Mouse (Mus musculus) megakaryocyte-erythroid progenitor cell, adult 5-6 weeks (primary cell): ENCODE data around the gene Hexim1. TPM values are rescaled to one million over a fixed set of nuclear protein-coding genes. Genes with fewer than 3 reads are reported as not detected.

Experiments
- ATAC-seq: replicated peaks from 2 replicates; pipeline ENCODE4 v1.8.0; 2016; ENCODE audit warnings: mild to moderate bottlenecking, inconsistent platforms; ENCODE audit not compliant: severe bottlenecking, poor library complexity, low FRiP score, low TSS enrichment
- total RNA-seq, 2 experiments: library from RNA; stranded (forward) in 1 of 2; stranded (reverse) in 1 of 2; fragments of 200-1000, 215-1000 nt in 1 of 2; fragments of >200 nt in 1 of 2; fragmentation: Nextera tagmentation in 1 of 2; gene quantifications; 2 replicates each; pipeline ENCODE4 v1.2.3; 2014 to 2017

The Hexim1 gene
- total RNA-seq (2014; fragmentation: Nextera tagmentation) (10.5 and 15.5 TPM in 2 replicates), total RNA-seq (2017) (22.8 and 32.0 TPM in 2 replicates)

DNA sequence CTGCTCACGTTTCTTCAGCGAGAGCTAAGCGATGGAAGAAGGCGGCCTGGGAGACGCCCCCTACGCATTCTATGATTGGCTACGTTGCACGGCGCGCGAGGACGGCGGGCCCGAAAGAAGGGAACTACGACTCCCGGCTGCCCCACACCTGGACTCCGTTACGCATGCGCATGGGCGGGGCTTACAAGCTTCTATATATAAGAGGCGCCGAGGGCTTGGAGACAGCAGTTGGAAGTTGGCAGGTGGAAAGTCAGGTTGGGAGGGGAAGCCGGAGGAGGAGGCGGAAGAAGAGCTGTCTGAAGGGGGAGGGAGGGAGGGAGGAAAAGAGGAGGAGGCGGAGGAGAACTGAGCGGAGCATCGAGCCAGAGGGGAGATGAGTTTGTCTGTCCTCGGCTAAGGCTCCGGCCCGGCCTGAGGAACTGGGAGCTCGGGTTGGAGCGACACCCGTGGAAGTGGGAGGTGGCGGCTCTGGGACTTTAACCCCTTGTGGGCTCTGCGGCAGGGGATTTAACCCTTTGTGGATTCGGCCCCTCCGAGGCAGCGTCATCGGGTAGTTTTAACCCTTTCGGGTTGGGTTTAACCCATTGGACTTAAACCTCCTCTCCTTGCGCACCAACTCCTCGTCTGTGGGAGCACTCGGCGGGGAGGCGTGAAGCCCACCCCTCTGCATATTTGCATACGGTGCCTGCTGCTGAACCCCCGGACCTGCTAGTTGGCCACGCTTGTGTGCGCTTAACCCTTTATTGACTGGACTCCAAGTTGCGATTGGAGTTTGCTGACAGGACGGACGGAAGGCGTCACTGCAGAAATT is at the start of gene Hexim1:
Hexim1 (plus strand) TSS at position 224 of the 811 bp plus-strand sequence.
- ATAC-seq, result peak; percentile 89

DNA sequence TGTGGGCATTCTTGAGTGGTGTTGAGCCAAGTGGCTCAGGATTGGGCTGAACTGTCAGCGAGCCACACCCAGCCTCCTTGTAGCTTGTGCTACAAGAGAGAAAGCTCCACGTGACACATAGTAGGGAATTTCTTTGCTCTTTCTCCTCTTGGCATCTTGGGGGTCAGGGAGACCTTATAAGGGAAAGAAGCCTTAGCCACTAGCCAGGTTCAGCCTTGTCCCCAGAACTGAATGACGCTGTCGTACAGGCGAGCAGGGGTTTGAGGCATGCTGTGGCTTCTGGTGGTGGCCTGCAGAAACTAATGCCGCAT is 49.0 kb upstream of the Hexim1 start:
- ATAC-seq, result no peak

DNA sequence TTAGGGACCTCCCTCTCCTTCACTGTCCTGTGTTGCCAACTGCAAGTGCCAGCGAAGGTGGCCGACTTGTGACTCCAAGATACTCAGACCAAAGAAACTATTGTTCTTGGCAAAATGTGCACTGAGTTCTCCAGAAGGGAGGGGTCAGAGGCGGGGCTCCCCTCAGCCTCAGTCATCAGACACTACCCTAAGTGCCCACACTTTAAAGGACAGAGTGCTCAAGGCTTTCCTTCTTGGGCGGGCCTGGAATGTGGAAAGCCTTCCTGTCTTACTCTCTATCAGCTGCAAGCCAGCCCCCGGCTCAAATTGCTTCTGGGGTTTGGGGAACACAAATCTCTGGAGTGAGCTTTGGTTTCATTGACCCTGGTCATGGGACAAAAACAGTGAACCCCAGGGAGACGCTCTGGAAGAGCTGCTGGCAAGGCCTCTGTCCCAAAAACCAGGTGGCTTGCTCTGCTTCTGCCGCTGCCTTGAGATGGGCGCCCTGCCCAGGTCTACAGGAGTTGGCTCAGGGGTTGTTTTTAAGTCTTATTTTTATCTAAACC is 48.5 kb upstream of the Hexim1 start:
- ATAC-seq, result peak; percentile 34; the same call in 1 of the 2 replicates

DNA sequence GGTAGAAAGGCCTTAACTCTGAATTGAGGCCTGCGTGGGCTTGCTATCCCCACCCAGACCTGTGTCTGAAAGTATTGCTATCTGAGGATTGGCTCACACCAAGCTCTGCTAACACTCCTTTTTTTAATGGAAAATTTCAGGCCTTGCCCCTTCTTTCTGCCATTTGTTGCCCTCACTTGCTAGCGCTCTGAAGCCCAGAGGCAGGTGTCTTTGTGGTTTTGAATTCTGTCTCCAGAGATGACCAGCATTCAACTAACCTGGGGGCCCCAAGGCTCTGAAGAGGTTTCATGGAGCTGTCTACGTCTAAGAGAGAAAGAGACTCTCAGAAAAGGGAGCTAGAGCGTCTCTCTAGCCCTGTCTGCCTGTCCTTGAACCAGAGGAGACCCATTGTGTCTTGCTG is 47.8 kb upstream of the Hexim1 start:
- ATAC-seq, result no peak

DNA sequence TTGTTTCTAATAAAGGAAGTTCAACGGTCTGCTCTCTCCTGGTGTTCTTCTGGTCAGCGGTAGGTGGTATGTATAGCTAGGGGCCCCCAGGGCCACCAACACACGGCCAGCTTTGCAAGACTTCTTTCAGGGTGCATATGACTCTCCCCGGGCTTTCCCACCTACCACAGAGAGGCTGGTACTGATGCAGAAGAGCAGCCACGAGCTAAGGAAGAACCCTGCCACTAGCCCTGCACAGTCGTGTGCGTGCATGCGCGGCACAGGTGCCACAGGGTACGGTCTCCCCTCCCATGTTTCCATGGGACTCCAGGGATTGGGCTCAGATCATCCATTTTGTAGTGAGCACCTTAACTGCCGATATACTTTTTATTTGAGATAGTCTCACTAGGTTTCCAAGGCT is 47.1 kb upstream of the Hexim1 start:
- no peak for ATAC-seq

DNA sequence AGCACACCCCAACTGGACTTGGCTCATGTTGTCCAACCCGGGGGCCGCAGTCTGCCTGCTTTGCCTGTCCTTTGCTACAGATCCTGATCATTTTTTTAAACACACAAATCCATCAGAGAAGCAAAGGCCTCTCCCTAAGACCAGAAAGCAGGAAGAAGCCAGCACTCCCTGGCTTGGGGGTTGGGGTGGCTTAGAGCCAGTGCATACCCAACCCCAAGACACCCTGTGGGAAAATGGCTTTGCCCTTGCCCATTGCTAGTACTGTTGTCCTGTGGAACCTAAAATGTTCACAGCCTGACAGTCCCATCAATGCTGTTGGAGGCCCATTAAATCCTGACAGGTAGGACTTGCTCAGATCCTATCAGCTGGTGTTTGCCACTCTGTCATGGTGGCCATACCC is 46.3 kb upstream of the Hexim1 start:
- no peak for ATAC-seq

DNA sequence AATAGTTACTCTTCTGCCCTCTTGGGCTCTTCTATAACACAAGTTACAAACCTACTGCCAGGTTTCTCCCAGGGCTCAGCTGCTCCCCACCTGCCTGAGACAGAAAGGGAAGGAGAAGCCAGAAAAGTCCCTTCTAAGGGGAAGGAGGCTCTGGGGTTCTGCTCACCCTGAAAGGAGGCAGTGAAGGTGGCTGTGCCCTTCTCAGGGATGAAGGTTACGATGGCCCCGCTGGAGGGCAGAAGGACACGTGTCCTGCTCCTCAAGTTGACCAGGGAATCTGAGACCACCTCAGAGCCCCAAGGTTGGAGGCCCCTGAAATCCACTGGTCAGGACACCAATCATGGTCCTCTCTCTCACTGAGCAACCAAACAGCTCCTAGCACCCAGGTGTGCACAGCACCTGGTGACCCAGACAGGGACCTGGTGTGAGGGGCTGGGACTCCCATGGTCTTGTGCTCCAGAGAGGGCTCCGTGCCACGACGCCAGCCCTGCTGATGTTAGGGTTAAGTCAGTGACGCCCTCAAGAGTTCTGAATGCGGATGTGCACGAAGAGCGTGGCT is 45.6 kb upstream of the Hexim1 start:
- no peak for ATAC-seq

DNA sequence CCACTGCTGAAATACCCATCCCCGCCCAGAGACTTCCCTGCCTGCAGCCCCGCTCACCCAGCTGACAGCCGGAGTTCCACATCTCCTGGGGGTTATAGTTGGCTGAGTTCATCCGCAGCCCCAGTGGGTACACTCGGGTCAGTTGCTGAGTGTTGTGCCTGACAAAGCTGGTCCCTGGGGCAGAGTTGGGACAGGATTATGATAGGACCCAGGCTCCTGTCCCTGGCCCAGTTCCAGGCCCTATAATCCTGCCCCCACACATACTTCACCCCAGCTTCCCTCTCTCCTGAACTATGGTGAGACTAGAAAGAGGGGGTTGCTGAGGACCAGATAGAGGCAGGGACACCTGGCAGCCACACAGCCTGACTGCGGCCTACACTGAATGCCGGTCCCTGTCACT is 42.4 kb upstream of the Hexim1 start:
- no peak for ATAC-seq

DNA sequence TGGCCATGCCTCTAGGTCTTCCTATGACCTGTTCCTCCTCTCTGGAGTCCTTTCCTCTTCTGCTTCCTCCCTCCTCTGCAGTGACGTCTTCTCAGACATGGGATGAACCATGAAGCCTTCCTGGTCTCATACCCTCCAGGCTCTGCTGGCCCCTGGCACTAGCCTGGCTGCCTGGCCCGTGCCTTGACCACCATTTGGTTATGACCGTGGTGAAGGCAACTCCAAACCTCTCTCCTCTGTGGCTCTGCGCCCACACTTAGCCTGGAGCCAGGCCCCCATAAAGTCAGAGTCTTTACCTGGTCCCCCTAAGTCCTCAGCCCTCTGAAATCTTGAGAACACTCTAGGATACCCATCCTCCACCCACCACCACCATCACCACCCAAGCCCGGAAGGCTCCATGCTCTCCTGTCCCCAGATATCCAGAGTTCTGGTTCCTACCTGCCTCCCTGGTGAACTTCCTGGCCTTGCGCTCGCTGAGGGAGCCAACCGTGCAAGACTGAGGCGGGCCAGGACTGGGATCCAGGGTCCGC is 41.8 kb upstream of the Hexim1 start:
- ATAC-seq, result no peak

DNA sequence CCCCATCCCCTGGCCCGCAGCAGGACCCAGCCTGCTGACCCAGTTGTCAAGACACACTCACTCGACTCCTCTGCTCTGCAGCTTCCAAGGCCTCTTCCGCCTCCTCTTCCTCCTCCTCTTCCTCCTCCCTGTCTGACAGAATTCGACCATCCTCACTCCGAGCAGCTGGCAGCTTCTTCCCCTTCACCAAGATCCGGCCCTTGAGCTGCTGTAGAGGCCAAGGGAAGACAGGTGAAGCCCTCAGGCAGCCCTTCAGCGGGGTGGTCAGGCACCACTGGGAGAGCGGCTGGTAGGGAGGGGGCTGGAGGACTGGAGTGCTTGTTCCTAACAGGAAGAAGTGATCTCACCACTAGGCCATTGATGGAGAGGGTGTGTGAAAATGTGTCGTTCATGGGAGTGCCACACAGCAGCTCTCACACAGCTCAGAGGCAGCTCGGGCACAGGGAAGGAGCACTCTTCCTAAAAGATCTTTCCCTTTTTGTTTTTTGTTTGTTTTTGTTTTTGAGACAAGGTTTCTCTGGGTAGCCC is 41.2 kb upstream of the Hexim1 start:
- no peak for ATAC-seq

DNA sequence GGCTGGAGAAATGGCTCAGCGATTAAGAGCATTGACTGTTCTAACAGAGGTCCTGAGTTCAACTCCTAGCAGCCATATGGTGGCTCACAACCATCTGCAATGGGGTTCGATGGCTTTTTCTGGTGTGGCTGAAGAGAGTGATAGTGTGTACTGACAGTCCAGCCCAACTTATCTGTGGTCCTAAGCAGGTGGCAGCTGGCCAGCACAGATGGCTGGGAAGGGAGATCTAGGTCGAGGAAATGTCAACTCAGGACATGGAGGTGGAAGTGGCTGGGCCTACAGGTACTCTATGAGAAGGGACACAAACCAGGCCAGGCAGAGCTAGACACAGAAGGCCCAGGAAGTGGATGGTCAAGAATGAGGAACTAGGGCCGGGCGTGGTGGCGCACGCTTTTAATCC is 40.0 kb upstream of the Hexim1 start:
- ATAC-seq, result peak; percentile 48

DNA sequence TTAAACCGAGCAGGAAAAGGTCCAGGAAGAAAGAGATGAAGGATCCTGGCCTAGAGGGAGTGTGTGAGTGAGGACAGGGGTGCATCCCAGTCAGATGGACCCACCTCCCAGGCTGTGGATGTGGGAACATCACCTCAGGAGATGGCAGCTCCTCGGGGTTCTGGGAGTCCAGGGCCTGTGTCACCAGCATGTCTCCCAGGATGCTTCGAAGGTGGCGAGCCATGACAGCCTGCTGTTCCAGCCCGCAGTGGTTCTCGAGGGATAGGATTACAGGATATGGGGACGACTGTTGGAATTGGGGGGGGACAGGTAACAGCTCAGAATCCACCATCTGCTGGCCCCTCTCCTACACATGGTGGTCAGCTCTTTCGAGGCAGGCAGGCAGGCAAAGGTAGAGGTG is 39.5 kb upstream of the Hexim1 start:
- ATAC-seq, result no peak

DNA sequence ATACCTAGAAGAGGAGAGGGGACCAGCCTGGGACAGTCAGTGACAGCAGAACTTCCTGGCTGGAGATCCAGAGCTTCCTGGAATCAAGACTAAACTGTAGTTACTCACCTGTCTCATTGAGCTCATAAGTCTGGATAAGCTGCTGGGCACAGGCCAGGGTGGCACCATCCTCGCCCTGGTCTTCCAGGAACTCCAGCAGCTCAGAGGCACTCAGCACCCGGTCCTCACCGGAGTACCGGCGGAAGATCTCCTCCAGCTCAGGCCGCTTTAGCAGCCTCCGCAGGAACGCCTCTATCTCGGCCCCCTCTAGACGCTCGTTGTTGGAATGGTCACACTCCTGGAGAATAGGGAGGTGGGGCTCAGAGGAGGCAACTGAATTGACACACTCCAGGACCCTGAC is 37.9 kb upstream of the Hexim1 start:
- no peak for ATAC-seq

DNA sequence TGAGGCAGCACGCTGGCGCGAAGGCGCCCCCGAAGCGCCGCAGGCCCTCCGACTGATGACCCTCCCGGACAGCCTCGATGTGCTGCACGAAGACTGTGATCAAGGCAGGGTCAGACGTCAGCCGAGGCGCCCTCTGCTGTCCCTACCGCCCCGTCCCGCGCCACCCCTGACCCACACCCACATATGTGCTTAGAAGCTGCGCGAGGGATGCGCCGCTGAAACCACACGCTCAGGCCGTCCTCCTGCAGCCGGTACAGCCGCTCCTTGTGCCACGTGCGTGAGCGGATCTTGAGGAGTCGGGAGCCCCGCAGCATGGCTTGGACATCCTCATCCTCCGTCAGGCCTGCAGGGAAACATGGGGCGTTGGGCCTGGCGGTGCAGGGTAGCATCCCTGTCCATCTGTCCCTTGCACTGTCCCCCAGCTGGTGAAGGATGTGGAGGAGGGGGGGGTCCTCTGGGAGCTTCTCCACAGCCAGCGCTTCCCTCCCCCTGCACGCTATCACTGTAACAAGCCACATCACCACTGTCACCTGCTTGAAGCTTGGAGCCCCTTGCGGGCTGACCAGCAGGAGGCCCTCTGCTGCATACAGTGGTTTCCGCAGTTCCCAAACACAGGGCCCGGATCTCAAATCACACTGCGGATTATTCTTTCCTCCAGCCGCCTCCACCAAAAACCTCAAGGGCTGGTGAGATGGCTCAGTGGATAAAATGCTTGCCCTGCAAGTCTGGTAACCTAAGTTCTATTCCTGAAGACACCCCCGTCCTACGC is 35.5 kb upstream of the Hexim1 start:
- ATAC-seq, result peak; percentile 27; the same call in 1 of the 2 replicates

DNA sequence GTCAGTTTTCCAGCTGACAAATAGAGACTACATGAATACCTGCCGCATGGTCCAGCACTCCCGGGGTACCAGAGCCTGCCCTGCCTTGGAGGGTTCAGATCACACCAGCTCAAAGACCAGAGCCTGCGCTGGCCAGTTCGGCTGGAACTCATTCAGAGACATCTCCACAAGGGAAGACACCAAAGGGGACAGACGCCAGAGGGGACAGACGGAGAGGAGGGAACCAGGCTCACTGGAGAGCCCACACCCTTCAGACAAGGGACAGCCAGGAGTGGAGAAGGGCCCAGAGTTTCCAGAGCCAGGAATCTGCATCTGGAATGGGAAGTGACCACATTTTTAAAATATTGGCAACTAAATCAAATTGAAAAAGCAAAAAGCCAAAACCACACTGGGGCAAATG is 34.4 kb upstream of the Hexim1 start:
- ATAC-seq, result no peak

DNA sequence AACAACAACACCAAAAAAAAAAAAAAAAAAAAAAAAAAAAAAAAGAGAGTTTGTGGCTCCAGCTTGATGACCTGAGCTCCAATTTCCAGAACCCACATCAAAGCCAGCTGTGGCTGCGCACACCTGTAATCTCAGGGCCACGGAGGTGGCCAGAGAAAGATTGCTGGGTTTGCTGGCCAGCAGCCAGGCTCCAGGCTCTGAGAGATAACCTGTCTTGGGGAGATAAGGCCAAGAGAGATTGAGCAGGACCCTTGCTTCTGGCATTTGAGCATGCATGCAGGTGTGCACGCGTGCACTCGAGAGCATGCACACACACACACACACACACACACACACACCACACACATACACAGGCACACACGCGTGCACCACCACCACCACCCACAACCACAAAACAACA is 22.7 kb upstream of the Hexim1 start:
- ATAC-seq, result peak; percentile 29

DNA sequence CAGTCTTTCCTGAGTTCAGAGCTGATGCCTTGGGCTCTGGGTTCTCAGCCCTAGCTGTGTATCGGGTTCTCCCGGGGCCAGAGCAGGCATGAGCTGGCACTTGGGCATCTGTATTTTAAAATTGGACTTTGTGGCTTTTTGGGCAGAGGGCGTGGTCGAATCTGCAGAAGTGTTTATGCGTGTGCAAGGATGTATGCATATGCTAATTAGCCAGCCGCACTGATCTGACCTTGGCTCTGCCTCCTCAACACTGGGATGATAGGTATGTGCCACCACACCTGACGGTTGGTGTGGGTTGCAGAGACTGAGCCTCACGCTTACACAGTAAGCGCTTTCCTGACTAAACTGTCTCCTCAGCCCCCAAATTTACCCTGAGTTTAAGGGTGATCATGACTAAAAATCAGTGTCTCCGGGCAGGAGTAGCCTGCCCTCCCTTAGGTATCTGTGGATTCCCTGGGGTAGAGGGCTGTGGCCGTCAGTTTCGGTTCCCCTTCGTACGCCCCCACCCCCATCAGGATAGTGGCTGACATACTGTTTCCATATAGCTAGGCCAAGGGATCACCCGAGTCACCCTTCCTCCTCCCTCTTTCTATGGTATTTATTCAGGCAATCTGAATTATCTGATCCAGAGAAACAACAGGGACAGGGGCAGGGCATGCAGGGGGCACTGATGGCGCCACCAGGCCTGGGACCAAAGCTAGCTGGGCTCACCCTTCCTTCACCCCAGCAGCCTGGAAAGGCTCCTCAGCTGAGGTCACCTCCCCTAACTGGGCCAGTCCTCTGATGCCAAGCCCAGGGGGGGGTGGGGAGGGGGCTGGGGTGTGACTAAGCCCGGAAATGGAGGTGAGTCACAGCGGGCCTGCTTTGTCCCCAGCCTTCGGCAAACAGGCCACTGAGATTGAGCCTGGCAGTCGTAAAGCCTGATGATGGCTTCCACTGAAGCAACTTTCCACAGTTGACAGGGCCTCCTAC is 21.9 kb upstream of the Hexim1 start:
- peak; percentile 23; the same call in 1 of the 2 replicates for ATAC-seq

DNA sequence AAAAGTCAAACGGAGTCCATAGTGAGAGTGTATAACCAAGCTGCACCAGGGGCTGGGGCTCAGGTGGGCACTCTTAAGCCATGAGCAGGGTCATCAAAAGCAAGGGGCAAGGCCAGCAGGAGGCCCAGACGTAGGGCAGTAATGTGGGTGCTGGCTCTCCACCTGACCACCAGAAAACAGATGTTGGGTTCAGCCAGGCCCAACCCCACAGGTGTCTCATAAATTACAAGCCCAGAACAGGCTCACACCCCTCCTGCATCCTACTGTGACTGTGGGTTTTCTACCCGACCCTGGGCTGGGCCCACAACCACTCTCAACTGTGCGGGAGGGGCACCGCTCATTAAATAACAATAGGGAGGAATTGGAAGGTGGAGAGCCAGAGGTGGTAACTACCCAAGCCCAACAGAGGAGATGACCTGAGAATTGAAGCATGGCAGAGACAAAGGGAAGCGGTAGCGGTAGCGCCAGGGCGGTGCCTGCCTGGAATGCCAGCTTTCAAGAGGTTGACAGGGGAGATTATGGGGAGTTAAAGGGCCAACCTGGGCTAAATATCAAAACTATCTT is 20.8 kb upstream of the Hexim1 start:
- ATAC-seq, result no peak
